ENCODE assay signal across 8 mouse cellular contexts in genomic region chr15:88752403-88752733, GRCm38 (mm10). TPM values are rescaled to one million over a fixed set of nuclear protein-coding genes. Genes with fewer than 3 reads are reported as not detected.
DNase-seq lines count a peak whose midpoint lies in the region; ATAC-seq and TF ChIP-seq lines count a peak whose summit lies in the region.

No protein-coding gene starts in this region.

- no peaks in the 10 kb centered on the region for H3K9me3 ChIP-seq in limb, embryonic 14.5 days (ENCODE audit: control insufficient read depth, low read length)
- no peaks in the 10 kb centered on the region for H3K9me3 ChIP-seq in stomach, embryonic 15.5 days

- no peak for TF ChIP-seq POLR2A in spleen, adult 2 months (IDR thresholded peaks at IDR 0.05; ENCODE audit: low read depth, low read length)
- no peak for TF ChIP-seq POLR2A in limb, embryonic 14.5 days (IDR thresholded peaks at IDR 0.05; ENCODE audit: borderline replicate concordance, extremely low read depth, insufficient read depth, insufficient read length)

- peak overlapping the region; percentile 88 for H3K9ac ChIP-seq in limb, embryonic 14.5 days (ENCODE audit: low read depth, low read length, severe bottlenecking)
- H3K9ac ChIP-seq in stomach, embryonic 15.5 days, result peak overlapping the region; percentile 74; the same call in 1 of the 2 replicates

- intact Hi-C loops in gastrocnemius, adult 2 months (cut with DNase I), result loop anchor here (5.0 kb wide), 1 partner anchor 65 kb away; the partner anchor contains the start of genes Alg12 and Creld2
- intact Hi-C loops in gastrocnemius, postnatal 36 days (cut with DNase I), result loop anchor here (10.0 kb wide), 1 partner anchor 62 kb away; the partner anchor contains the start of genes Alg12 and Creld2

- H3K36me3 ChIP-seq in spleen, adult 2 months (ENCODE audit: control insufficient read depth, insufficient read depth, low read length), result peaks cover 2% of the 10 kb centered on the region; the same call in 1 of the 2 replicates
- H3K36me3 ChIP-seq in limb, embryonic 14.5 days (ENCODE audit: control insufficient read depth, insufficient read depth, low read length), result peaks cover 11% of the 10 kb centered on the region
- no peaks in the 10 kb centered on the region for H3K36me3 ChIP-seq in stomach, embryonic 15.5 days

- peak overlapping the region; percentile 89 for H3K27ac ChIP-seq in gastrocnemius, adult 2 months
- H3K27ac ChIP-seq in spleen, adult 2 months (ENCODE audit: insufficient read depth, low read length), result peak overlapping the region; percentile 85
- H3K27ac ChIP-seq in limb, embryonic 14.5 days (replicated peaks; ENCODE audit: low read depth, low read length), result peak overlapping the region; percentile 78
- peak overlapping the region; percentile 89 for H3K27ac ChIP-seq in stomach, embryonic 15.5 days

- no peaks in the 10 kb centered on the region for H3K27me3 ChIP-seq in spleen, adult 2 months (ENCODE audit: control insufficient read depth, insufficient read depth, low read length)
- H3K27me3 ChIP-seq in limb, embryonic 14.5 days (ENCODE audit: control insufficient read depth, insufficient read depth, low read length), result no peaks in the 10 kb centered on the region
- no peaks in the 10 kb centered on the region for H3K27me3 ChIP-seq in stomach, embryonic 15.5 days (replicated peaks)

- TF ChIP-seq CTCF in gastrocnemius, adult 2 months (IDR thresholded peaks at IDR 0.05), result no peak
- no peak for TF ChIP-seq CTCF in spleen, adult 2 months (IDR thresholded peaks at IDR 0.05; ENCODE audit: extremely low read depth, insufficient read depth, insufficient read length, insufficient replicate concordance)

- H3K4me3 ChIP-seq in gastrocnemius, adult 2 months, result peak overlapping the region; percentile 76
- H3K4me3 ChIP-seq in spleen, adult 2 months (ENCODE audit: extremely low read depth, insufficient read depth, insufficient read length), result peak overlapping the region; percentile 66
- H3K4me3 ChIP-seq in limb, embryonic 14.5 days (replicated peaks; ENCODE audit: low read length), result peak overlapping the region; percentile 83
- H3K4me3 ChIP-seq in stomach, embryonic 15.5 days (replicated peaks), result peak overlapping the region; percentile 82

- no peak for ATAC-seq in limb, embryonic 14.5 days (ENCODE audit: low FRiP score, low read depth)
- no peak for ATAC-seq in stomach, embryonic 15.5 days (ENCODE audit: insufficient read depth, low FRiP score, low read depth)

- DNase-seq in gastrocnemius, adult 2 months, result no peak
- no peak for DNase-seq in gastrocnemius, postnatal 36 days
- DNase-seq in spleen, adult 2 months (ENCODE audit: low read depth in 1 of 2, low spot score in 2 of 2), result no peak
- DNase-seq in spleen, adult 18-20 months, result no peak
- no peak for DNase-seq in limb, embryonic 14.5 days (ENCODE audit: low spot score)
- no peak for DNase-seq in left cerebral cortex, adult 18-20 months (ENCODE audit: low spot score in 2 of 2)
- no peak for DNase-seq in cerebellum, adult 8-10 months

- peak overlapping the region; percentile 70 for H3K4me2 ChIP-seq in limb, embryonic 14.5 days (replicated peaks; ENCODE audit: low read depth, low read length, severe bottlenecking)
- H3K4me2 ChIP-seq in stomach, embryonic 15.5 days, result peak overlapping the region; percentile 69

- WGBS in spleen, adult 2 months, result under 1% methylated on average over 8 of the region's 8 CpGs
- under 1% methylated on average over 8 of the region's 8 CpGs for WGBS in limb, embryonic 14.5 days
- WGBS in stomach, embryonic 15.5 days, result under 1% methylated on average over 8 of the region's 8 CpGs

- H3K4me1 ChIP-seq in spleen, adult 2 months (ENCODE audit: control insufficient read depth, insufficient read depth, insufficient read length), result peaks cover 5% of the 10 kb centered on the region
- peaks cover 4% of the 10 kb centered on the region; the same call in 1 of the 2 replicates for H3K4me1 ChIP-seq in limb, embryonic 14.5 days (ENCODE audit: control insufficient read depth, insufficient read depth, low read length)
- H3K4me1 ChIP-seq in stomach, embryonic 15.5 days, result peaks cover 9% of the 10 kb centered on the region

RNA-seq across cellular contexts. Expression of gene Zbed4, which starts 0.9 kb away (rescaled TPM):
- total RNA-seq in gastrocnemius, adult 2 months (2021), result 10 to 100 TPM; 14.1 to 15.8 TPM
- total RNA-seq in gastrocnemius, postnatal 36 days (2021), result 10 to 100 TPM; 10.7 to 11.1 TPM
- polyA plus RNA-seq in spleen, adult 2 months (2012; rRNA removed), result 5.0 and 5.8 TPM in 2 replicates
- polyA plus RNA-seq in limb, embryonic 14.5 days (2012; rRNA removed), result 12.2 and 12.4 TPM in 2 replicates
- 14.9 and 17.3 TPM in 2 replicates for polyA plus RNA-seq in limb, embryonic 14.5 days (2014; fragmentation: Nextera tagmentation; extraction: Ambion mirVana)
- polyA plus RNA-seq in stomach, embryonic 15.5 days (2015; fragmentation: Nextera tagmentation; extraction: Ambion mirVana), result 13.6 and 14.8 TPM in 2 replicates
- 1 to 10 TPM; 9.3 to 9.7 TPM for total RNA-seq in left cerebral cortex, adult 18-20 months (2021)

RNA-seq across cellular contexts. Expression of gene Brd1, which starts 18.3 kb away (rescaled TPM):
- total RNA-seq in gastrocnemius, adult 2 months (2021), result 10 to 100 TPM; 25.0 to 25.4 TPM
- 10 to 100 TPM; 21.0 to 22.3 TPM for total RNA-seq in gastrocnemius, postnatal 36 days (2021)
- 12.6 and 13.2 TPM in 2 replicates for polyA plus RNA-seq in spleen, adult 2 months (2012; rRNA removed)
- polyA plus RNA-seq in limb, embryonic 14.5 days (2012; rRNA removed), result 26.4 and 28.2 TPM in 2 replicates
- 24.9 and 29.9 TPM in 2 replicates for polyA plus RNA-seq in limb, embryonic 14.5 days (2014; fragmentation: Nextera tagmentation; extraction: Ambion mirVana)
- polyA plus RNA-seq in stomach, embryonic 15.5 days (2015; fragmentation: Nextera tagmentation; extraction: Ambion mirVana), result 17.8 and 19.9 TPM in 2 replicates
- total RNA-seq in left cerebral cortex, adult 18-20 months (2021), result 10 to 100 TPM; 49.9 to 53.0 TPM
